Mouse (Mus musculus) lung, adult 2 months (tissue): ENCODE results near the gene Gm20388.

ENCODE experiments used
- CTCF ChIP-seq: fragments of 200-500 bp; IDR thresholded peaks from 2 replicates; pipeline ENCODE4 v1.5.1; 2011; ENCODE audit warnings: mild to moderate bottlenecking, low read length, control low read depth; ENCODE audit not compliant: insufficient read depth
- POLR2A ChIP-seq: fragments of 200-500 bp; IDR thresholded peaks from 2 replicates; pipeline ENCODE4 v1.6.1; 2011; ENCODE audit warnings: low read depth, mild to moderate bottlenecking, control low read depth, low read length, borderline replicate concordance; ENCODE audit errors: extremely low read depth

DNA sequence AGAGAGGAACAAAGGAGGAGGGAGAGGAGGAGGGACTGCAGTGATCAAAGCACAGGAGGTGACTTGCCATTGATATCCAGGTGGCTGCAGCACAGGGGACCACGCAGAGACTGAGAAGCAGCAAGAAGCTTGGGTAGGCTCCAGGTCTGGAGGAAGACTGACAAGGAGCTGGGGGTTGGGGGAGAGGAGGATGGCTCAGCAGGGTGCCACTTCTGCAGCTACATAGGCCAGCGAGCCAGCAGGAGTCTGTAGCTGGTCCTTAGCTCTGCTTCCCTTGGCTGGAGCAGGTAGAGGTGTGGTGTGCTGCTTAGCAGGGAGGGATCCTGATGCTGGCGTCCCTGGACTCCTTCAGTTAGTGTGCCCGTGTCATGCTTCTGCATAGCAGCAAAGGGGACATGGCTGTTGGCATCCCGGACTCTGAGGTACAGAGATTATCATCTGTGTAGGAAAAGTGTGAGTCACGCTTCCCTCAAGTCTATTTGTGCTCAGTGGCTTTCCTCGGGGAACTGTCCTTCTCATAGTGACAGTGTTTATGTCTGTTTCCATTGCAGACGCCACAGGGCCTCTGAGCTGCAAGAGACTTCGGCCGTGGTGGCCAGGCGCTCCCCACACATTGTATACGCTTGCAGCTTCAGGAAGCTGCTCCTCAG is 234.1 kb downstream of the Gm20388 start:
- no peak for TF ChIP-seq CTCF
- TF ChIP-seq POLR2A: no peak; the same call in 1 of the 2 replicates
